Mouse (Mus musculus) left cerebral cortex, adult 11 months (tissue): ENCODE results near the gene Heph.
"Not testable (repeated sequence)": the region's sequence is repeated elsewhere in the genome, so short reads cannot be mapped to it uniquely, and the experiment has no call there.

Source experiments
- DNase-seq: peaks from one replicate; pipeline ENCODE4 v3.0.0; 2022; ENCODE audit warnings: low spot score

The Heph gene

DNA sequence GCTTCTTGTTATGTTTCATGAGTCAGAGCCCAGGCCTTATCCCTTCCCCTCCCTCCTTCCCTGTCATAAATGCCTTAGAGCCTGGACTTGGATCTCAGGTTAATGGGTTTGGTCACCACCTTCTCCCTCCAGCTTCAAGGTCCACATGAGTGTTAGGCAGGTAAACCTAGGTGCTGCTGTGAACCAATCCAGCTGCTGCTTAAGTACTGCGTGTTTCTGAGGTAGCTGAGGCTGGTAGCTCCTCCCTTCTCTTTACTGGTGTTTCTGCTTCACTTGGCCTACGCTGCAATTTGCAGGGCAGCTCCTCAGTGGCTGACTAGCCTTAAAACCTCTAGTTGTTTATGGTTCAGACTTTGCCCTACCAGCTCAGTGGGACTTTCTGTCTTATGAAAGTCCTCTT is at the start of gene Heph:
Gene Heph, plus strand, starts transcription at position 211 of the 400 bp plus-strand sequence.
- DNase-seq, result no peak

DNA sequence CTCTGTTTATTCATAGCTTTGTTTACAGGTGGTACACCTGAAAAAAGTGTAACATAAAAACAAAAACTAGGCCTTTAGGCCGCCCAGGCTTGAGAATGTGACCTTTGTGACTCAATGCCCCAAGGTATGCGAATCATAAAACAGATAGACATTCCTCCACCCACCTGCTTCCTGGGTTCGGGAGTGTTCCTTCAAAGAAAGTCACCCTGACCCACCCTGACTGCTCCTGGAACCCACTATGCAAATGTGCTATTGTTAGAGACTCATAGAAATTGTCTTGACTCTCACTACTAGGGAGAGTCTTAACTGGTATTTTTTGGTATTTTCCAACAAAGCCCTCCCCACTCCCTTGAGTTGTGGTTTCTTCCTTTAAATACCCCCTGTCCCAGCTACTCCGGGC is 39.8 kb upstream of the Heph start:
- DNase-seq, result not testable (repeated sequence)

DNA sequence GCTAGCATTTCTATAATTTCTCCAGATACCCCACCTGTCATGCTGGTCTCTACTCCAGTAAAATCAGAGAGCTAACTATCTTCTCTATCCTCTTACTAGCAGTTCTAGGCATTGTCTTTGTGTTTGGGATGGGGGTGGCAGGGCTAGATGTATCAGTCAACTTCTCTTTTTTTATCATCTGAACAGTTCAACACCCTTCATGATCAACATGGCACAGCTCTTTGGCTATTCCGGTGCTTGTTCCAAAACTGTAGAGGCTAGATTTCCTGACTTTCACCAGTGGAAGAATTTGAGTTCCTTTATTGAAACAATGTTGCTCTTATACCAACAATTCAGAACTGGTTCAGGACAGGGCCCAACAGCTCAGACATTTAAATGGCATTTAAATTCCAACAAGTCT is 38.2 kb upstream of the Heph start:
- DNase-seq, result no peak

DNA sequence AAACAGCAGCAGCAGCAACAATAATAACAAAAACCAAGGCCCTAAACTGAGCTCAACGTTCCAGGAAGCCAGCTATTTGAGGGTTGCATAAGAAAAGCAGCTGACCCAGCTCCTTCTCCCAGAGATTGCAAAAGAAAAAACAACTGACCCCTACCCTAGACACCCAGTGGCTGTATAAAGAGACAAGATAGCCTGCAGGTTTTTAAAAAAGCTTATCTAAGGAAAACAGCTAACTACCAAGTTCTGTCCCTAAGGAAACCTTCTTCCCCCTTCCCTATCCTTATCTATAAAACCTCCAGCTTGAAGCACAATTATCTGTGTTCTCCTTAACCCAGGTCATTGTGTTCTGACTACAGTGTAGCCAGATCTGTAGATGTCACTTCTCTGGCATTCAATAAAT is 37.4 kb upstream of the Heph start:
- DNase-seq, result no peak

DNA sequence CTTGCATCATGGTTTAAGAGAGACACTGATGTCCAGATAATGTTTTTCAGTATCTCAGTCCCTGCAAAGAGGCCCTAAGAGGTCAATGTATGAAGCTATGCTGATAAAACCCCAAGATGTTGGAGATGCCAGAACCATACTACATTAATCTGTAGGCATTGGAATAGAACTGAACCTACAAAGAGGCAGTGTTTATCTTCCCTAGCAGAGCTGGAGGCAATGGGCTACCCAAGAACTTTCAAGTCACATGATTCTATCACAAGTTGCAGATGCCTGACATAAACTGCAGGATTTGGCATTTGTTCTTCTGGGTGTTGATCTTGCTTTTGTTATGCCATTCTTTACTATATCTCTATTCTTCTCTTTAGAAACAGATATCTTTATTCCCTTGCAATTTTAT is 35.8 kb upstream of the Heph start:
- no peak for DNase-seq

DNA sequence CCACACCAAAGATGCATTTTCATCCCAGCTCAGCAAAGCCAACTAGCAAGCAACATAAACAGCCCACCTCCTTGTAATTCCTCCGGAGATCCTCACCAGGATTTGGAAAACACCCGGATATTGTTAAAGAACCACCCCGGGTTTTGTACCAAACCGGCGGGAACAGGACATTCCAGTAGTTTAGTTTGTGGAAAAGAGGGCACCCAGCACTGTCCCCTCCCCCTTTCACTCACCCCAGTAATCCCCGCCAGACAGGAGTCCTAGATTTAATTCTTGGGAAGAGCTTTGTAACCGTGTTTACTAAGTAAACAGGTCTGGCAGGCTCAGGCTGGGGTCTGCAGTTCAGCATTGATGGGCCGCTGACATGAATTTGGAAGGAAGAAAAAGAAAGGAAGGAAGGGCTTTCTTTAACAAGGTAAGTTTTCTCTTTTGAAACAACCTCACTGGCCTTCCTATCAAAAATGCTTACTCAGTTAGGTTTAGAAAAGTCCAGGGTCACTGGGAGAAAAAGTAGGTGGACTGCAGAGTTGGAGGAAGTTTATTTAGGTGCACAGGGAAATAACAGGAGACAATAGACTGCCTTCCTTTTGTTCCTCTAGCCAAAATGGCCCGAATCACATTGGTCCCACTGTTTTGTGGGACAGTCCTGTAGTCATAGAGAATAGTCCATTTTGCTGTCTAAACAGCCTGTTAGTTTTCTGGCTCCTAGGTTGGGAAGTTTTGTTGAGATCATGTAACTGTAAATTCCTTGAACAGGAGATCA is 1.2 kb downstream of the Heph start, which contains the start of gene Hsf3:
Gene Hsf3, minus strand, starts transcription at position 94 of the 763 bp plus-strand sequence.
- no peak for DNase-seq

DNA sequence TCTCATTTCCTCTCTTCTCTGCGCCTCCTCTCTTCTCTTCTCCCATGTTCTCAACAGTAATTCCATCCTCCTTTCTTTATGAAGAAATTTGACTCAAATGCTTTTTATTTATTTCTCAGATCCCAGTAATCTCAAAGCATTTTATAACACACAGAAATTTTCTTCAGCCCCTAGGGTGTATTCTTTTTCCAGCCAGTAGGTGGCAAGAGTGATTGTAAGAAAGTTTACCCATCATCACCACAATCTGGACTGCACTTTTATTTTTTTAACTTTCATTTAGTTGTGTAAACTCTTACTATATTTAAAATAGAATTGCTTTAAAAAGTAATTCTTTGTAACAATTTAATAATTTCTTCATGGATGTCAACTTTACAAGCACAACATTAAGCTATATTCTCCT is 46.4 kb downstream of the Heph start:
- no peak for DNase-seq
